Mouse (Mus musculus): Measurements from ENCODE around the gene Stx2. TPM values are rescaled to one million over a fixed set of nuclear protein-coding genes. Genes with fewer than 3 reads are reported as not detected.
A peak's percentile ranks its signal among the peaks of the same experiment; 100 is the strongest.

Gene Stx2
- polyA plus RNA-seq (2015; fragmentation: Nextera tagmentation; extraction: Ambion mirVana): 27.5 and 30.7 TPM in 2 replicates

DNA sequence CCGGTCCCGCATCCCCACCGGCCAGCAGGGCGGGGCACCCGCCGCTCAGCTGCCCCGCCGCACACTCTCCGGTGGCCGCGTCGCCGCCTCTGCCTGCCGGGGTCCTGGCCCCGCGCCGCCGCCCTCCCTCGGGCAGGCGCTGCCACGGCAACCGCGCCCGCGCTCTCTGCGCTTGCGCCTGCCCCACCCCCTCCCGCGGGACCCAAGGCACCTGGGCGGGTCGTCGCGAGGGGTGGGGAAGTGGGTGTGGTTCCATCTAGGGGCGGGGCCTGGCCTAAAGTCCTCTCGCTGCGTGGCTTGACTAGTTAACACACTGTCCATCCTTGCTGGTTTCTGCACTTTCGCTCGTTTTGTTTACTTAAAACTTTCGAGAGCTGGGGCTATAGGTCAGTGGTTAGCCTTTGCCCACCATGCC lies at the start of gene Stx2:
TSS of gene Stx2 (minus strand) at position 163 of the 415 bp plus-strand sequence.
- Histone ChIP-seq H3K9ac (peak within 1 kb of the TSS; percentile 82), H3K4me1 (peaks cover 24% of the 10 kb centered on the region), H3K27ac (peak within 1 kb of the TSS; percentile 71), H3K4me2 (peak within 1 kb of the TSS; percentile 84), H3K4me3 (peak within 1 kb of the TSS; percentile 63), H3K36me3 (0 out of 2 replicates have a peak, but pooled peaks cover 10% of the 10 kb centered on the region), H3K27me3 (no peaks in the 10 kb centered on the region), H3K9me3 (no peaks in the 10 kb centered on the region)
- peak; percentile 89 for ATAC-seq (ENCODE audit: insufficient number of reproducible peaks, insufficient read depth, low FRiP score, low TSS enrichment, low read depth)
- WGBS: under 1% methylated on average over 35 of the region's 39 CpGs

DNA sequence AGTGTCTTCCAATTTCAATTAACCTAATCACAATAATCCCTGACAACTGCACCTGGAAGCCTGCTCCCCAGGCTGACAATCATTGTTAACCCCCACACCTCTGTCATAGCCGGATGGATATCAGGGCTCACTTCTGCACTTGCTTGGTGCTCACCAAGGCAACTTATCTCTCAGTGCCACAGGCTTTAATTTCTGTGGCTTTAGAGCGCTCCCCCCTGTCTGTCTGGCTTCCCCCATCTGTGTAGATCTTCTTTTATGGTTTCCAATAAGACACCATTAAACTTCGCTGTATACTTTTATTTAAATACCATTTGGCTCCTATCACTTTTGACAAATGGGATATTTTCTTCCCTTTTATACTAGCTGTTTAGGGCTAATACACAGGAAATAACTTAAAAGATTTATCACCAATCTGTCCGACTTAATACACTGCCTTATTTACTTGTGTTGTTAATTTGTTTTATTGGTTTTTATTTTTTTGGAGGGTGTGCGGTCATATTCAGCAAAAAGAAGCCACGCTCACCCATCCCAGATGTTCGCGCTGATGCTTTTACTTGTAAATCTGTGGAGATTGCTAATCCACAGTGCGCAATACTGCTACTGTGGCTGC lies 46.4 kb upstream of the Stx2 start:
- Histone ChIP-seq H3K27ac (no peak overlapping the region), H3K36me3 (no peaks in the 10 kb centered on the region), H3K27me3 (no peaks in the 10 kb centered on the region), H3K9me3 (no peaks in the 10 kb centered on the region), H3K4me2 (no peak overlapping the region), H3K9ac (no peak overlapping the region), H3K4me3 (no peak overlapping the region), H3K4me1 (no peaks in the 10 kb centered on the region)
- no peak for ATAC-seq (ENCODE audit: insufficient number of reproducible peaks, insufficient read depth, low FRiP score, low TSS enrichment, low read depth)
- WGBS: 84% methylated on average over 9 of the region's 9 CpGs

DNA sequence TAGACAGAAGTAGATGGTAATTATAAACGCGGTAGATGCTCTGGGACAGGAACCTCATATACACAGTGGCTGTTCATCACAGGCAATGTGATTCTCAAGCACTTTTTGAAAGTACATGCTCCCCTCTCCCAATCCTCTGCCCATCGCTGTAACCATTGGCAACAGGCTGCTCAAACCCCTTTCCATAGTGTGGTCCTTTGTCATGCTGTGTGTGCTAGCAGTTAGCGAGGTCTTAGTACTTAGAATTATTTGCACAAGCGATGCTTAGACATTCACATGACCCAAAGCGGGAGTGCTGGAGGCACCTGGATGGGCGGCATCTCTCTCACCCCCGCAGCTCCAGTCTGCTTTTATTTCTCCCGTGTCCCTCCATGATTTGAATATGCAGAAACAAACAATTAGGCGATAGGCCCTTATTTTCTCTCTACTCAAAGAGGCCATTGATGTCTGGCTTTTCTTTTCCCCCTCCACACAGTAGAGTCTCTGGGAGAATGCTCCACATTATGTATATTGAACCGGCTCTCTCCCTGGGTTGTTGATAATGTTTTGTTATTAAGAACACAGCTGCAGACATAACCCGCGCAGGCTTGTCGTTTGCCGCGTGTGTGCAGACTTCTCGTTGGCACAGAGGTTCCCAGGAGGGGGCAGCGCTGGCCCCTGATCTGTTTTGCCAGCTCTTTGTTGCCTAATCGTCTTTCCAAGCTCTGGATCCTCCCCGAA lies 44.4 kb upstream of the Stx2 start:
- ATAC-seq (ENCODE audit: insufficient number of reproducible peaks, insufficient read depth, low FRiP score, low TSS enrichment, low read depth): no peak
- WGBS: 27% methylated on average over 20 of the region's 20 CpGs
- no peaks in the 10 kb centered on the region for H3K27me3 ChIP-seq

DNA sequence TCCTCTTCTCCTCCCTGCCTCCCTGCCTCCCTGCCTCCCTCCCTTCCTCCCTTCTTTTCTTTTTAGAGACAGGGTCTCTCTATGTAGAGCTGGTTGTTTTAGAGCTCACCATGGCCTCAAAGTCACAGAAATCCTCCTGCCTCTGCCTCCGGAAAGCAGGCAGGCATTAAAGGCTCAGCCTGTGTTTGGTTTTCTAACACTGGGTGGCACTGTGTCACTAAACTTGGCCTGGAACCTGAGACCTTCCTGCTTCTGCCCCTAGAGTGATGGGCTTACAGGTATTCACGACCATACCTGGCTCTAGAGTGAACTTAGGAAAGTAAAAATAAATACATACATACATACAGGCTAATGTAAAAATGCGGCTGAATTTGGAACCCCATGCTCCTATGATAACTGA lies 43.5 kb upstream of the Stx2 start:
- ATAC-seq (ENCODE audit: insufficient number of reproducible peaks, insufficient read depth, low FRiP score, low TSS enrichment, low read depth): no peak
- Histone ChIP-seq H3K4me1 (no peaks in the 10 kb centered on the region), H3K27me3 (no peaks in the 10 kb centered on the region), H3K9ac (no peak overlapping the region), H3K9me3 (no peaks in the 10 kb centered on the region), H3K27ac (no peak overlapping the region), H3K4me3 (no peak overlapping the region), H3K4me2 (no peak overlapping the region), H3K36me3 (no peaks in the 10 kb centered on the region)
- WGBS: 83% methylated on average over 3 of the region's 3 CpGs

More for the DNA sequence above, 44.4 kb upstream of the Stx2 start:
- H3K9me3 ChIP-seq: no peaks in the 10 kb centered on the region
- H3K27ac ChIP-seq: no peak overlapping the region
- no peaks in the 10 kb centered on the region for H3K4me1 ChIP-seq
- peak overlapping the region; percentile 7; the same call in 1 of the 2 replicates for H3K4me2 ChIP-seq
- no peaks in the 10 kb centered on the region for H3K36me3 ChIP-seq
- H3K9ac ChIP-seq: no peak overlapping the region
- no peak overlapping the region for H3K4me3 ChIP-seq

DNA sequence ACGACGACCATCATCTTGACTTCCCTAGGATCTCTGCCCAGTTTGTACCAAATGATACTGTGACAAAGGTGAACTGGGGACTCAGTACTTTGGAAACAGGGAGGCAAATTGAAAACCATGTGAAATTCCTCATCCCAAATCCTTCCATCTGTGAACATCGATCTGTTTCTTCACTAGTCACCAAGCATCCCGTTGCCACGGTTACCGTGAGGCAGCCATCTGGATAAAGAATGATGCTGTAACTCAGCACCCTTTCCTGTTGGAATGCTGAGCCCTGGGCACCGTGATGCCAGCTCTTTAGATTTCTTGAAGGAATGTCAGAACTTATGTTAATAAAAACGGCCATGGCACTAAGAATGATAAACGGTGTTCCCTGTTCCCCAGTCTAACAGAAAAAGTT lies 41.0 kb upstream of the Stx2 start:
- Histone ChIP-seq H3K27me3 (no peaks in the 10 kb centered on the region), H3K27ac (no peak overlapping the region), H3K4me3 (no peak overlapping the region), H3K4me1 (no peaks in the 10 kb centered on the region), H3K36me3 (no peaks in the 10 kb centered on the region), H3K9ac (no peak overlapping the region), H3K9me3 (no peaks in the 10 kb centered on the region), H3K4me2 (no peak overlapping the region)
- no peak for ATAC-seq (ENCODE audit: insufficient number of reproducible peaks, insufficient read depth, low FRiP score, low TSS enrichment, low read depth)
- WGBS: 72% methylated on average over 9 of the region's 9 CpGs

DNA sequence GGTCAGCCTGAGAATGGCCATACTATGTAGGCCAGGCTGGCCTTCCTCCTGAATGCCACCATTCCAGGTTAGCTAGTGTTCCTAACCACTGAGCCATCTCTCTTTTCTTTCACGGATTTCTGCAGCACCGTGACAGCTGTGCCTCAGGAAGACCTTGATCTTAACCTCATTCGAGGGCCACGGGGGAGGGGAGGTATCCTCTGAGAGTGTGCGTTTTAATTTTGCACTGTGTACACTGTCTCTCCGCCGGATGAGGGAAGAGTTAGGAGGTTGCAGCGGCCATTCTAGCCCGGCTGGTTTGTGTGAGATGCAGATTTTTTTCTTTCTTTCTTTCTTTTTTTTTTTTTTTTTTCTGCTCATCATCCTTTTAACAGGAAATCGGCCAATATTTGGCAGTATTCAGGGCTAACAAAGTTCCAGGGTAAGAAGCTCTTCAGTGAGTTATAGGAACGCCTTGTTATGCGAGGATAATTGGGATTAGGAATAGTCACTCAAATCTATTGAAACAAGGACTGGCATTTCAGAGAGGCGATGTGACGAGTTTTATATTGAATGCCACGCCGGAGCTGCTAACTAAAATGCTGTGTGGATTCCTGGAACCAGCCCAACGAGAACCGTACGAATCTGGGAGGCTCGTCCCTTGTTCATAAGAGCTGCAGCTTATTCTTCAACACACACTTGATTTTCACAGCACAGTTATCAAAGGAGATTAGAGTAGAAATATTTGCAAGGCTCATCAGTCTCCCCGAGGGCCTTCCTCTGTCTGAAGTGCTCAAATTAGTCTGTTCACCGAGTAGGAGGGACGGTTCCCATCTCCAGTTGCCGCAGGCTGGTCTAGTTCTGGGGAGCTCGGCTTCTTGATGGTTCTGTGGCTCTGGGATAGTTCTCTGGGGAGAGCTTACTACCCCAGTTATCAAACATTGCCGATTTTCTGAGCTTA lies 37.5 kb upstream of the Stx2 start:
- Histone ChIP-seq H3K4me2 (no peak overlapping the region), H3K9ac (0 out of 2 replicates have a peak overlapping the region, but pooled peaks have one; percentile 22), H3K4me3 (no peak overlapping the region), H3K27ac (no peak overlapping the region), H3K9me3 (no peaks in the 10 kb centered on the region), H3K4me1 (no peaks in the 10 kb centered on the region), H3K27me3 (no peaks in the 10 kb centered on the region), H3K36me3 (no peaks in the 10 kb centered on the region)
- 43% methylated on average over 26 of the region's 26 CpGs for WGBS
- ATAC-seq (ENCODE audit: insufficient number of reproducible peaks, insufficient read depth, low FRiP score, low TSS enrichment, low read depth): no peak

DNA sequence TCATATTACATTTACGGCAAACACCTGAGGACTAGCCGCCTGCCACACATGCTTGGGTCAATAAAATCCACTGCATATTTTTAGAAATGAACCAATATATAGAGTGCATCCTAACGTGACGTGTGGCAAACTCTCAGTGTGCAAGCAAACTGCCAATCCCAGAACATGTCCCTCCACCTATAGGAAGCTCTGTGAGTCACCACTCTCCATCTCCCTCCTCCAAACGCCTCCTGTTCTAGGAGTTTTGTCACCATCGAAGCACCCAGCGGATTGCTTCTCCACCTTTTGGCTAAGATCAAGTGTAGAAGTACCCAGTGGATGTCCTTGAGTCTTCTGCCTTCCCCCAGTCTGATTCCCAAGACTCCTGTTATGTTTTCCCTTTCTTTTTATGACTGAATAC lies 29.4 kb upstream of the Stx2 start:
- no peaks in the 10 kb centered on the region for H3K9me3 ChIP-seq
- no peak overlapping the region for H3K9ac ChIP-seq
- H3K4me1 ChIP-seq: no peaks in the 10 kb centered on the region
- no peak overlapping the region for H3K27ac ChIP-seq
- H3K4me3 ChIP-seq: no peak overlapping the region
- no peak overlapping the region for H3K4me2 ChIP-seq
- ATAC-seq (ENCODE audit: insufficient number of reproducible peaks, insufficient read depth, low FRiP score, low TSS enrichment, low read depth): no peak
- WGBS: 76% methylated on average over 7 of the region's 7 CpGs
- no peaks in the 10 kb centered on the region for H3K36me3 ChIP-seq
- no peaks in the 10 kb centered on the region for H3K27me3 ChIP-seq

DNA sequence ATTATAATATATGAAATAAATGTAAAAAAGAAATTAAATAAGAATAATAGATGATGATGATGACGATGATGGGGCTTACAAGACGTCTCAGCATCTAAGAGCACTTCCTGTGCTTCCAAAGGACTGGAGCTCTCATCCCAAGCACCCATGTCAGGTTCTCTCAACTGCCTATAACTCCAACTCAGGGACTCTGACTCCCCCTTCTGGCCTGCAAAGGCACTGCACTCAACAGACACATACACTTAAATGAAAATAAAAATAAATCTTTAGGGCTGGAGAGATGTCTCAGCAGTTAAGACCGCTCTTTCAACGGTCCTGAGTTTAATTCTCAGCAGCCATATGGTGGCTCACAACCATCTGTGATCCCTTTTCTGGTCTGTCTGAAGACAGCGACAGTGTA lies 28.3 kb upstream of the Stx2 start:
- Histone ChIP-seq H3K4me1 (no peaks in the 10 kb centered on the region), H3K4me2 (no peak overlapping the region), H3K27ac (no peak overlapping the region), H3K9me3 (no peaks in the 10 kb centered on the region), H3K4me3 (no peak overlapping the region), H3K27me3 (no peaks in the 10 kb centered on the region), H3K36me3 (no peaks in the 10 kb centered on the region), H3K9ac (no peak overlapping the region)
- WGBS: 84% methylated on average over 5 of the region's 5 CpGs
- no peak for ATAC-seq (ENCODE audit: insufficient number of reproducible peaks, insufficient read depth, low FRiP score, low TSS enrichment, low read depth)

DNA sequence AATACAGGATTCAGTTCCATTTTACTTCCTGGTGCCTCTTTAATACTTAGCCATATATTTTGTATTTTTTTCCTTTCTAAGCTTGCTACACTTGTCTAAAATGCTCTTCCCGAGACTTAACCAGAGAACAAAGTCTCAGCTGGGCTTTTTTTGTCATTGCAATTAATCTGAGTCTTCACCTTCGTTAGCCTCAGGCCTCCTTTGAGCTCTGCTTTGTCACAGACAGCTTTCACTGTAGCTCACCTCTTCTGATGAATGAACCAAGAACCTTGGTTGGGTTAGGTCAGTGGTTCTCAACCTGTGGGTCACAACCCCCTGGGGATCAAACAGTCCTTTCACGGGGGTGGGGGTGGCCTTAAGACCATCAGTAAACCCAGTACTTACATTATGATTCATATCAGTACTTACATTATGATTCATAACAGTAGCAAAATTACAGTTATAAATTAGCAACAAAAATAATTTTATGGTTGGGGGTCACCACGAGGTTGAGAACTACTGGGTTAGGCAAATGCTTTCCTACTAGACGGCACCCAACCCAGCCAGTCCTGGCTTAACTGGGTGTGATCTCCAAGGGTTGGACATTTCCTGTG lies 20.9 kb upstream of the Stx2 start:
- no peaks in the 10 kb centered on the region for H3K27me3 ChIP-seq
- ATAC-seq (ENCODE audit: insufficient number of reproducible peaks, insufficient read depth, low FRiP score, low TSS enrichment, low read depth): no peak
- no peak overlapping the region for H3K27ac ChIP-seq
- H3K36me3 ChIP-seq: peaks cover 23% of the 10 kb centered on the region
- 76% methylated on average over 5 of the region's 5 CpGs for WGBS
- no peak overlapping the region for H3K4me2 ChIP-seq
- H3K4me1 ChIP-seq: no peaks in the 10 kb centered on the region
- no peak overlapping the region for H3K4me3 ChIP-seq
- H3K9me3 ChIP-seq: no peaks in the 10 kb centered on the region
- no peak overlapping the region for H3K9ac ChIP-seq

DNA sequence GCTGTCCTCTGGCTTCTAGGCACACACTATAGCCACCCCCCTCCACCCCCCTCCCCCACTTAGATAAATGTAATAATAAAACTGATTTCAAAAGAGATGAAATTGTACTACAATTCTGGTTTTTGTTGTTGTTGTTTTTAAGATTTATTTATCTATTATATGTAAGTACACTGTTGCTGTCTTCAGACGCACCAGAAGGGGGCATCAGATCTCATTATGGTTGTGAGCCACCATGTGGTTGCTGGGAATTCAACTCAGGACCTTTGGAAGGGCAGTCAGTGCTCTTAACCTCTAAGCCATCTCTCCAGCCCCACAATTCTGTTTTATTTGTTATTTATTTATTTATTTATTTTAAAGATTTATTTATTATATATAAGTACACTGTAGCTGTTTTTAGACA lies 18.3 kb upstream of the Stx2 start:
- Histone ChIP-seq H3K9ac (no peak overlapping the region), H3K4me1 (peaks cover 4% of the 10 kb centered on the region), H3K27me3 (no peaks in the 10 kb centered on the region), H3K4me2 (no peak overlapping the region), H3K36me3 (peaks cover 33% of the 10 kb centered on the region), H3K27ac (no peak overlapping the region), H3K4me3 (no peak overlapping the region), H3K9me3 (no peaks in the 10 kb centered on the region)
- WGBS: 81% methylated on average over 1 of the region's 1 CpGs
- ATAC-seq (ENCODE audit: insufficient number of reproducible peaks, insufficient read depth, low FRiP score, low TSS enrichment, low read depth): no peak

DNA sequence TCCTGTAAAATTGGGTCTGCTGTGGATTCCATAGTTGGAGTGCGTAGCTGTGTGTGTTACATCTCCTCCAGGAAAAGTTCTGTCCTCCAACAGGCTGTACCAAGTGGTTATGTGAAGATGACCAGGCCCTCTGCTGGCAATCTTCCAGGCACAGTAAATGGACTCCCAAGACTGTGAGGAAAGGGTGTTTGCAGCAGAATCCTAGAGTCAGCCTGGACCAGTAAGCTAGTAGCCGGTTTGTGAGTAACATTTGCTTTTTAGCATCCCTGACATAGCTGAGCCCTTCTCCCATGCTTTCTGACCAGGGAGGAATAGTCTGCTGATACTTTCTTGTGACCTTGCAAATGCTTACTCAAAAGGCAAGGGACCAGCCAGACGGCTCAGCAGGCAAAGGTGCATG lies 17.8 kb upstream of the Stx2 start:
- Histone ChIP-seq H3K9ac (no peak overlapping the region), H3K27ac (no peak overlapping the region), H3K4me2 (no peak overlapping the region), H3K9me3 (no peaks in the 10 kb centered on the region), H3K36me3 (peaks cover 33% of the 10 kb centered on the region), H3K27me3 (no peaks in the 10 kb centered on the region), H3K4me3 (no peak overlapping the region), H3K4me1 (peaks cover 7% of the 10 kb centered on the region)
- no peak for ATAC-seq (ENCODE audit: insufficient number of reproducible peaks, insufficient read depth, low FRiP score, low TSS enrichment, low read depth)
- WGBS: 86% methylated on average over 3 of the region's 3 CpGs

Data from embryonic facial prominence, embryonic 13.5 days (tissue).